10 mouse cellular contexts compared by ENCODE assay signal in the genomic region with DNA sequence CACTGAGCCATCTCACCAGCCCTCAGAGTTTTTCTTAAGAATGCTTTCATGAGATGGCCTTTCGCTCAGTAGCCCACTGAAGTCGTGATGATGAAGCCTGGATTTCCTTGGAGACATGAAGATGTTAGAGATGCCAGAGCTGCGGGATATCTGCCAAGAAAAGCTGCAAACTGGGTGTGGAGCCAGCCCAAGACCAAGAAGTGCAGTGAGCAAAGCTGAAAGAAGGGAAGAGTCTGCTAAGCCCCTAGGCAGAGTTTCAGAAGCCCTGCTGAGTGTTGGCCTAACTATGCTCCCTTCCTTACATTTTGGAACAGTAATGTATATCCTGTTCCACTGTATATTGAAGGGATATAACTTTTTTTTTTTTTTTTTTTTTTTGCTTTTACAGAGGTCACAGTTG.
DNase-seq lines count a peak whose midpoint lies in the region.
"Had no signal": no experiment of that assay in that cellular context is flagged by ENCODE, and none has a peak within 500 bp of the region (broad histone marks: within the 10 kb centered on the region; RNA-seq: fewer than 3 reads in every experiment).

No protein-coding gene starts in this region.

- peak; percentile 31 for DNase-seq in cerebellum, adult 9-10 months
- no peak for DNase-seq in cerebellum, adult 11 months
- DNase-seq in kidney, postnatal 10 days = peak; percentile 31
- DNase-seq in kidney, postnatal 4 days = no peak
- DNase-seq in right cerebral cortex, adult 2 months (ENCODE audit: low spot score in 2 of 2) = peak; percentile 15 to 18
- DNase-seq in right cerebral cortex, adult 18-20 months = no peak
- peak; percentile 20 to 25 for DNase-seq in cerebellum, postnatal 36 days
- DNase-seq in c-Kit-positive CD71-positive TER-119-positive erythroid progenitor cells, embryonic 14.5 days (ENCODE audit: low spot score) = no peak
- DNase-seq: embryo, embryonic 11 days; kidney, adult 11 months had no signal

Comparison
In these comparisons a context has a peak if more than half of its experiments do, and no peak if none do; other contexts are left out.
1. DNase-seq: peak in cerebellum, adult 9-10 months (single experiment), kidney, postnatal 10 days (single experiment), right cerebral cortex, adult 2 months (2 of 2) and cerebellum, postnatal 36 days (2 of 2); none in cerebellum, adult 11 months (single experiment), kidney, postnatal 4 days (0 of 2), right cerebral cortex, adult 18-20 months (single experiment) and c-Kit-positive CD71-positive TER-119-positive erythroid progenitor cells, embryonic 14.5 days (single experiment).